Mouse (Mus musculus) liver, embryonic 11.5 days (tissue): ENCODE results near the gene Olfr777. TPM values are rescaled to one million over a fixed set of nuclear protein-coding genes. Genes with fewer than 3 reads are reported as not detected.
"Not testable (repeated sequence)": the region's sequence is repeated elsewhere in the genome, so short reads cannot be mapped to it uniquely, and the experiment has no call there.

Source experiments
- ATAC-seq: fragments of 200-750 bp; cut with Nextera tagmentation; replicated peaks from 2 replicates; pipeline ENCODE4 v1.8.0; 2017; ENCODE audit warnings: moderate number of reproducible peaks, mild to moderate bottlenecking, moderate TSS enrichment, moderate library complexity; ENCODE audit not compliant: low FRiP score
- DNase-seq: peaks from one replicate; pipeline ENCODE4 v3.0.0-alpha.2; 2017; ENCODE audit warnings: low spot score
- H3K27ac ChIP-seq: fragments of 300-500 bp; sonication (generic); 2 replicates; pipeline ENCODE4 v1.5.1; 2014; ENCODE audit warnings: mild to moderate bottlenecking, low read depth, low read length, control low read depth
- H3K27me3 ChIP-seq: fragments of 300-500 bp; sonication (generic); replicated peaks from 2 replicates; pipeline ENCODE4 v1.6.1; 2014; ENCODE audit warnings: low read length, mixed read lengths; ENCODE audit not compliant: control insufficient read depth, insufficient read depth
- H3K36me3 ChIP-seq: fragments of 300-500 bp; sonication (generic); 2 replicates; pipeline ENCODE4 v1.6.1; 2014; ENCODE audit warnings: mild to moderate bottlenecking, low read length, moderate library complexity, mixed read lengths; ENCODE audit not compliant: control insufficient read depth, insufficient read depth
- H3K4me1 ChIP-seq: fragments of 300-500 bp; sonication (generic); replicated peaks from 2 replicates; pipeline ENCODE4 v1.6.1; 2014; ENCODE audit warnings: low read length, mixed read lengths; ENCODE audit not compliant: control insufficient read depth, insufficient read depth
- H3K4me2 ChIP-seq: fragments of 300-500 bp; sonication (generic); 2 replicates; pipeline ENCODE4 v1.6.1; 2014; ENCODE audit warnings: mild to moderate bottlenecking, control low read depth, moderate library complexity
- H3K4me3 ChIP-seq: fragments of 300-500 bp; sonication (generic); 2 replicates; pipeline ENCODE4 v1.5.1; 2014; ENCODE audit warnings: low read depth, low read length, control low read depth
- H3K9ac ChIP-seq: fragments of 300-500 bp; sonication (generic); 2 replicates; pipeline ENCODE4 v1.6.1; 2014; ENCODE audit warnings: low read depth, low read length, control low read depth
- H3K9me3 ChIP-seq: fragments of 300-500 bp; sonication (generic); 2 replicates; pipeline ENCODE4 v1.6.1; 2016; ENCODE audit warnings: low read length, inconsistent platforms, mixed read lengths; ENCODE audit not compliant: control insufficient read depth
- WGBS: fragments of 180-500 bp; shearing (Covaris S2); extraction: QIAGEN DNeasy Blood & Tissue Kit; methylation state at CpG from one replicate; pipeline ENCODE4 v1.1.7; 2014; 5-methylcytosine and 5-hydroxymethylcytosine counted together
- polyA plus RNA-seq: library from polyadenylated mRNA; unstranded; fragments of >200 nt; fragmentation: Nextera tagmentation; extraction: Ambion mirVana; gene quantifications from 2 replicates; pipeline ENCODE4 v1.2.1, GENCODE M21; 2014

Olfr777 gene
- polyA plus RNA-seq = not detected in 2 replicates

GRCm38 (mm10) chr10:129271081-129271535 is at the start of gene Olfr777:
Gene Olfr777, minus strand, starts transcription at chr10:129271485.
- 81% methylated on average over 2 of the region's 2 CpGs for WGBS
- no peak for ATAC-seq
- Histone ChIP-seq H3K4me1 (no peaks in the 10 kb centered on the region), H3K4me3 (no peak within 1 kb of the TSS), H3K9me3 (no peaks in the 10 kb centered on the region), H3K9ac (no peak within 1 kb of the TSS), H3K27ac (no peak within 1 kb of the TSS), H3K36me3 (no peaks in the 10 kb centered on the region), H3K27me3 (no peaks in the 10 kb centered on the region), H3K4me2 (no peak within 1 kb of the TSS)
- DNase-seq = no peak

GRCm38 (mm10) chr10:129317817-129318216 is 46.5 kb upstream of the Olfr777 start, which contains the start of gene Olfr780:
Gene Olfr780, plus strand, starts transcription at chr10:129318117.
- no peaks in the 10 kb centered on the region for H3K9me3 ChIP-seq
- DNase-seq (no peak), ATAC-seq (no peak)
- no peaks in the 10 kb centered on the region for H3K27me3 ChIP-seq
- no peaks in the 10 kb centered on the region for H3K36me3 ChIP-seq
- H3K4me2 ChIP-seq = no peak within 1 kb of the TSS
- no peak within 1 kb of the TSS for H3K27ac ChIP-seq
- H3K9ac ChIP-seq = no peak within 1 kb of the TSS
- 71% methylated on average over 3 of the region's 3 CpGs for WGBS
- no peak within 1 kb of the TSS for H3K4me3 ChIP-seq
- H3K4me1 ChIP-seq = no peaks in the 10 kb centered on the region

GRCm38 (mm10) chr10:129313521-129313920 is 42.2 kb upstream of the Olfr777 start:
- not testable (repeated sequence) for H3K36me3 ChIP-seq, H3K4me2 ChIP-seq, H3K27me3 ChIP-seq, DNase-seq, H3K9ac ChIP-seq, H3K9me3 ChIP-seq, ATAC-seq, H3K4me1 ChIP-seq, H3K4me3 ChIP-seq, H3K27ac ChIP-seq
- no CpG with 5 or more reads among the region's 1 CpGs for WGBS

GRCm38 (mm10) chr10:129312973-129313372 is 41.7 kb upstream of the Olfr777 start:
- not testable (repeated sequence) for H3K4me1 ChIP-seq, ATAC-seq, H3K36me3 ChIP-seq, H3K9me3 ChIP-seq, H3K27me3 ChIP-seq, DNase-seq, H3K4me3 ChIP-seq, H3K9ac ChIP-seq, H3K4me2 ChIP-seq, H3K27ac ChIP-seq
- whole genome bisulfite sequencing = 50% methylated on average over 1 of the region's 1 CpGs

- Histone ChIP-seq H3K9me3 (no peaks in the 10 kb centered on the region), H3K27me3 (no peaks in the 10 kb centered on the region), H3K9ac (no peak within 1 kb of the TSS), H3K27ac (no peak within 1 kb of the TSS), H3K4me1 (no peaks in the 10 kb centered on the region), H3K36me3 (no peaks in the 10 kb centered on the region), H3K4me3 (no peak within 1 kb of the TSS), H3K4me2 (no peak within 1 kb of the TSS)
- DNase-seq (no peak), ATAC-seq (no peak)
These were observed 12.5 kb downstream of the Olfr777 start, which contains the start of gene Olfr776 for GRCm38 (mm10) chr10:129258827-129259226. Gene Olfr776, plus strand, starts transcription at chr10:129259127.

- H3K4me1 ChIP-seq = no peaks in the 10 kb centered on the region
- 65% methylated on average over 3 of the region's 3 CpGs for WGBS
- H3K27ac ChIP-seq = no peak within 1 kb of the TSS
- H3K9me3 ChIP-seq = no peaks in the 10 kb centered on the region
- no peaks in the 10 kb centered on the region for H3K27me3 ChIP-seq
- no peaks in the 10 kb centered on the region for H3K36me3 ChIP-seq
- no peak within 1 kb of the TSS for H3K4me2 ChIP-seq
- DNase-seq (no peak), ATAC-seq (no peak)
- H3K9ac ChIP-seq = no peak within 1 kb of the TSS
- H3K4me3 ChIP-seq = no peak within 1 kb of the TSS
These were observed 23.2 kb downstream of the Olfr777 start, which contains the start of gene Olfr775 for GRCm38 (mm10) chr10:129248112-129248511. Gene Olfr775, plus strand, starts transcription at chr10:129248412.

- ATAC-seq (no peak), DNase-seq (no peak)
- no peak within 1 kb of the TSS for H3K4me3 ChIP-seq
- H3K27me3 ChIP-seq = no peaks in the 10 kb centered on the region
- H3K9ac ChIP-seq = no peak within 1 kb of the TSS
- no peaks in the 10 kb centered on the region for H3K9me3 ChIP-seq
- H3K27ac ChIP-seq = no peak within 1 kb of the TSS
- no peaks in the 10 kb centered on the region for H3K36me3 ChIP-seq
- WGBS = 67% methylated on average over 2 of the region's 2 CpGs
- H3K4me2 ChIP-seq = no peak within 1 kb of the TSS
- no peaks in the 10 kb centered on the region for H3K4me1 ChIP-seq
These were observed 35.4 kb downstream of the Olfr777 start, which contains the start of gene Olfr774 for GRCm38 (mm10) chr10:129235904-129236303. Gene Olfr774, plus strand, starts transcription at chr10:129236204.

- Histone ChIP-seq H3K27ac (no peak overlapping the region), H3K9me3 (no peaks in the 10 kb centered on the region), H3K4me2 (no peak overlapping the region), H3K36me3 (no peaks in the 10 kb centered on the region), H3K4me3 (no peak overlapping the region), H3K9ac (no peak overlapping the region), H3K27me3 (no peaks in the 10 kb centered on the region), H3K4me1 (no peaks in the 10 kb centered on the region)
- 70% methylated on average over 1 of the region's 1 CpGs for WGBS
- ATAC-seq (no peak), DNase-seq (no peak)
These were observed 40.5 kb downstream of the Olfr777 start for GRCm38 (mm10) chr10:129230737-129231136.
